Mouse (Mus musculus) urinary bladder, postnatal 25 days (tissue): Measurements from ENCODE around the gene Samt4.
"Not testable (repeated sequence)": the region's sequence is repeated elsewhere in the genome, so short reads cannot be mapped to it uniquely, and the experiment has no call there.

Experiments
- DNase-seq: peaks from one replicate; pipeline ENCODE4 v3.0.0; 2022; ENCODE audit warnings: low spot score

The Samt4 gene

GRCm38 (mm10) chrX:154481702-154482101, at the start of gene Samt4:
Gene Samt4 (plus strand): TSS chrX:154482002.
- no peak for DNase-seq

GRCm38 (mm10) chrX:154443696-154444095, 38.1 kb upstream of the Samt4 start:
- not testable (repeated sequence) for DNase-seq

GRCm38 (mm10) chrX:154468386-154468785, 13.4 kb upstream of the Samt4 start:
- not testable (repeated sequence) for DNase-seq
